Mouse (Mus musculus) testis, adult 2 months (tissue): ENCODE measurements around the gene Tnfrsf22.

Source experiments
- CTCF ChIP-seq: fragments of 200-500 bp; IDR thresholded peaks from 2 replicates; pipeline ENCODE4 v1.5.1; 2012; ENCODE audit warnings: low read depth, mild to moderate bottlenecking, inconsistent platforms, low read length, moderate library complexity; ENCODE audit not compliant: control insufficient read depth, insufficient read depth, insufficient replicate concordance
- POLR2A ChIP-seq: fragments of 200-500 bp; IDR thresholded peaks from 2 replicates; pipeline ENCODE4 v1.6.1; 2012; ENCODE audit warnings: low read depth, mild to moderate bottlenecking, inconsistent platforms, low read length, moderate library complexity; ENCODE audit not compliant: control insufficient read depth

- 0 out of 2 replicates have a peak, but pooled peaks have one; percentile 25 for TF ChIP-seq POLR2A
- TF ChIP-seq CTCF = no peak
Measured at GRCm38 (mm10) chr7:143649034-143649768, at the start of gene Tnfrsf22.
